Mouse (Mus musculus): Measurements from ENCODE around the gene Hecw2.

DNA sequence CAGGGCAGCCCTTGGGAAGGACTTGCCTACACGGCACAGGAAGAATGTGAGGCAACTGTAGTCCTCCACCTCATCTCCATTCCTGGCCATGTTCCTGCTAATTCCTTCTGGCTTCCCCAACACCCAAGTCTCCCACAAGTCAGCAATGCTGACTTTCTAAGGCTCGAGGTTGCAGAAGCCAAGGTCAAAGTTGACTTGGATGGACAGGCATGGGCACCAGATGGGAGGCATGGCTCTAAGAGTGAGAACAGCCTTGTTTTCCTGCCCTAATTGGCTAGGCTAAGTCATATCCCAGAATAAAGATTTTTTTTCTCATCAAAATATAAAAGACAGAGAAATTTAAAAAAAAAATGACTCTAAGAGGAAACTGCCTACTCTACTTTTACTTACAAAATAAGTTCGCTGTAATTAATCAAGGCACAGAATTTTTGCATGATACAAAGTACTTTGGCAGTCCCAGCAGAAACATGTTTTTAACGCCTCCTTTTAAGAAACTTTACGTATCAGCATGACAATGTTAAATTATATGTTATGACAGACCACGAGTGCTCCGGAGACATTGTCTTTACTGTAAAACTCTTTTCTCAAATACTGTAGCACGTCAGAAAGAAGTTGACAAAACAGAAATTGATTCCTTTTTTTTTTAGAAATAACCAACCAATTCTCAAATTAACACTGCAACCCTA lies 83.9 kb downstream of the Hecw2 start:
- no peak for TF ChIP-seq EP300 (IDR thresholded peaks at IDR 0.05)
- no peak for TF ChIP-seq CTCF (IDR thresholded peaks at IDR 0.05)
